Mouse (Mus musculus): ENCODE data around the gene Lrrtm4. TPM values are rescaled to one million over a fixed set of nuclear protein-coding genes. Genes with fewer than 3 reads are reported as not detected.

Lrrtm4 gene
- polyA plus RNA-seq, 1 experiment from 2014 or later: 4.7 TPM

DNA sequence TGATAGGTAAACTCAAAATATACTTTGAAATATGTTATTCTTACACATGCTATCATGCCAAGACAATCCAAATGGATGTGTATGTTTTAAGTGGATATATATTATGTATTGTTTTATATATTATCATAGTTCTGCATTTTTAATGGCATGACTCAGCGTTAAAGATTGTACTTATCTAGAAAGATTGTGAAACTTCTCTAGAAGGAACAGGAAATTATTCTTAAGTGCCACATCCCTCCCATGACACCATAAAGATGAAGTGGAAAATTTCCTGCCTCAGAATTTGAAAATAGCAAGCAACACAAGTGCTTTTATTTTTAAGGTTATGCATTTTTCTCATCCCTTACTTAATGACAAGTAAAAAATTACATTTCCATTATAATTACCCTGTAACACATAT is 563.5 kb downstream of the Lrrtm4 start:
- H3K4me1 ChIP-seq: no peaks in the 10 kb centered on the region
- H3K27me3 ChIP-seq: no peaks in the 10 kb centered on the region
- H3K4me3 ChIP-seq (replicated peaks): no peak overlapping the region
- no peak overlapping the region for H3K27ac ChIP-seq
- 95% methylated on average over 1 of the region's 1 CpGs for WGBS
- no peaks in the 10 kb centered on the region for H3K9me3 ChIP-seq
- no peak overlapping the region for H3K4me2 ChIP-seq
- no peaks in the 10 kb centered on the region for H3K36me3 ChIP-seq (replicated peaks)
- H3K9ac ChIP-seq: no peak overlapping the region
- ATAC-seq (ENCODE audit: low FRiP score): no peak

DNA sequence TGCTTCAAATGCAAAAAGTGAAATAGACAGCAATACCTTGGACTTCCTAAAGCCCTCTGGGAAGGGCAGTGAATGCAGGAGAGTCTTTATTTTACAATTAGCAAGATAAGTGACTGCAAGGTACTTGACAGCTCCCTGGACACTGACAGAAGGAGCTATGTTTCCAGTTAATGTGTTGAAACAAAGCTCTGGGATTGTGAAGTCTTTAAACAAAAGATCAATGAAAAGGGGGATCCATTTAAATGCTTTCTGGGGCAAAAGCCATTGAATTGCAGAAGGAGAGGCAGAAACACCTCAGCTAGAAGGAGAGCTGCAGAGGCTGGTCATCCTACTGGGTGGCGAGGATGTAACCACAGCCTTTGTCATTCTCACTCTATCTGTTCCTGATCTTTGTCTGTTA is 571.1 kb downstream of the Lrrtm4 start:
- no peak overlapping the region for H3K9ac ChIP-seq
- no peaks in the 10 kb centered on the region for H3K4me1 ChIP-seq
- no peak overlapping the region for H3K4me2 ChIP-seq
- H3K4me3 ChIP-seq (replicated peaks): no peak overlapping the region
- H3K27me3 ChIP-seq: no peaks in the 10 kb centered on the region
- no peaks in the 10 kb centered on the region for H3K36me3 ChIP-seq (replicated peaks)
- no peak for ATAC-seq (ENCODE audit: low FRiP score)
- no peak overlapping the region for H3K27ac ChIP-seq
- WGBS: 42% methylated on average over 1 of the region's 1 CpGs
- no peaks in the 10 kb centered on the region for H3K9me3 ChIP-seq

DNA sequence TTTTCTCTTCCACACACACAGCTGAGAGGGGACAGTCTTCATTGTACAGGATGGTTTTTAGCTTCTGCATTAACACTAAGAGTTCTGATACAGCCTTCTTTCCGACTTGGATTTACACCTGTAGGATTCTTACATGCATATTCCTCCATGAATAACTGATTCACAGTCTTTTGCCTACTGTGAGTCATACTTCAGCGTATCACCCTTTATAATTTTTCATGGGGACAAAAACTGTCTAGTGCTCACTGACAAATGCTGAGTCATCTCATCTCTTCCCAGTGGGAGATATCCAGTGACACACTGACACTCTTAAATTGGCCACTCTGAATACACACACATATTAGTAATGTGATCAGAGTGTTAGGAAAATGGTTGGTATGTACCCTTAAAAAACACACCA is 600.8 kb downstream of the Lrrtm4 start:
- WGBS: 89% methylated on average over 2 of the region's 2 CpGs
- no peak overlapping the region for H3K27ac ChIP-seq
- H3K36me3 ChIP-seq (replicated peaks): no peaks in the 10 kb centered on the region
- H3K27me3 ChIP-seq: no peaks in the 10 kb centered on the region
- H3K4me2 ChIP-seq: no peak overlapping the region
- H3K4me1 ChIP-seq: no peaks in the 10 kb centered on the region
- H3K4me3 ChIP-seq (replicated peaks): no peak overlapping the region
- H3K9me3 ChIP-seq: no peaks in the 10 kb centered on the region
- ATAC-seq (ENCODE audit: low FRiP score): no peak
- no peak overlapping the region for H3K9ac ChIP-seq

DNA sequence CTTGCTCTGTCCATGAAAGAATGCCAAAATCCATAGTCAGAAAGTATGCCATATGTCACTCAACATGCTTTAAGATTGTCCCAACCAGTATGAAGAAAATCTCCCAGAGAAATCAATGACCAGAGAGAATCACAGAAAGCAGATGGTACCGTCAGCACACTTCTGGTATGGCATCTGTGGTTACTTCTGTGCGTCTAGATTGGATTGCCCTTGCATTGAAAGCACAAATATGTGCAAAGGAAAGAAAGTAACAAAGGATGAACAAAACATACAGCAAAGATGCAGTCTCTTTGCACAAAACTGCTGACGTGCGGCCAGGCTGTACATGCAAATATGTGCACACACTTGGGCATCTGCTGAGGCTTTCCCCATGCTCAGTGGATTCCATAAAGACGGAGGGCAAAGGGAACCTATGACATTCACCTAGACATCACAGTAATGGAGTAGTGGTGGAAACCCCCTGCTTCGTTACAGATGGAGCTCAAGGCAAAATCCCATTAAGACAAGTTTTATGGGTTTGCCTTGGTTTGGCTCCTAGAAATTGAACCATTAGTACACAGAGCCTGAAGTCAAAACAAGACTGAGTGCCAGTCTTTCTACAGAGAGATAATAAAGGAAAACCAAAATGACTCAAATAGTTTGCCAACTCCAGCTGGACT is 604.1 kb downstream of the Lrrtm4 start:
- H3K4me3 ChIP-seq (replicated peaks): no peak overlapping the region
- H3K9ac ChIP-seq: no peak overlapping the region
- no peaks in the 10 kb centered on the region for H3K36me3 ChIP-seq (replicated peaks)
- H3K4me1 ChIP-seq: no peaks in the 10 kb centered on the region
- no peak overlapping the region for H3K27ac ChIP-seq
- no peak for ATAC-seq (ENCODE audit: low FRiP score)
- no peaks in the 10 kb centered on the region for H3K27me3 ChIP-seq
- H3K4me2 ChIP-seq: no peak overlapping the region
- no peaks in the 10 kb centered on the region for H3K9me3 ChIP-seq
- 87% methylated on average over 6 of the region's 6 CpGs for WGBS

DNA sequence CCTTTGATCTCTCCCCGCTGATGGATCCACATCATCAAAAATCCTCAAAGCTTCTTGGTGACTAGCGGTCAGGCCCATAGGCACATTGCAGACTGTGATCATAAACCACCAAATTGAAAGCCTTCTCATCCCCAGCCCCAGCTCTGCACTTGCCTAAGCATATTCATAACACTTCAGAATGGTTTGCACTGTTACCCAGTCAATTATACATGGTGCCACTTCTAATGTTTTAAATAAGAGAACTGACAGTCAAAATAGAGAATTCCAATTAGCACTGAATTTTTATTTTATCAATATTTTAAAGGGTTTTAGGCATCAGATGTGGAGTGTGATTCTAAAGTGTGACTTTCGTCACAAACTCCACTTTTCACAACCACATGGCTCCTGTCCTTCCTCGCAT is 606.8 kb downstream of the Lrrtm4 start:
- no peak overlapping the region for H3K27ac ChIP-seq
- no peaks in the 10 kb centered on the region for H3K9me3 ChIP-seq
- 87% methylated on average over 4 of the region's 4 CpGs for WGBS
- H3K9ac ChIP-seq: no peak overlapping the region
- H3K36me3 ChIP-seq (replicated peaks): no peaks in the 10 kb centered on the region
- H3K4me2 ChIP-seq: no peak overlapping the region
- ATAC-seq (ENCODE audit: low FRiP score): no peak
- no peak overlapping the region for H3K4me3 ChIP-seq (replicated peaks)
- no peaks in the 10 kb centered on the region for H3K4me1 ChIP-seq
- H3K27me3 ChIP-seq: no peaks in the 10 kb centered on the region

DNA sequence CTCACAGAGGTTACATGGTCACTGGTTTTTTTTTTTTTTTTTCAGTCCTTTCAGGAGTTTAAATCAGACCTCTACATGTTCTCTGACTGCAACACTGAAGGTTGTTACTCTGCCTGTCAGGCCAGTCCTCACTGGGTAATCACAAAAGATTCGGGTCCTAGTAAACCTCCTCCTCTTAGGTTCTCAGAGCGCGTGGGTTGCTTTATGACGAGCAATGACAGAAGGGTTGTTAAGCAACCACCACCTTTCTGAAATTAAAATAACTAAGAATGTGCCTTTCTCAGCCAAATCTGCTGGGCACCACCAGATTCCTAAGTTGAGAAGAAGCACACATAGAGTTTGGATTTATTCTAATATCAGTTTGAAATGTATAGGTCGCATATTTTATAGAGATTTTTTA is 644.1 kb downstream of the Lrrtm4 start:
- WGBS: 82% methylated on average over 5 of the region's 5 CpGs
- no peaks in the 10 kb centered on the region for H3K27me3 ChIP-seq
- no peaks in the 10 kb centered on the region for H3K36me3 ChIP-seq (replicated peaks)
- H3K4me3 ChIP-seq (replicated peaks): no peak overlapping the region
- no peak for ATAC-seq (ENCODE audit: low FRiP score)
- no peaks in the 10 kb centered on the region for H3K4me1 ChIP-seq
- H3K4me2 ChIP-seq: no peak overlapping the region
- no peaks in the 10 kb centered on the region for H3K9me3 ChIP-seq
- no peak overlapping the region for H3K27ac ChIP-seq
- H3K9ac ChIP-seq: no peak overlapping the region

DNA sequence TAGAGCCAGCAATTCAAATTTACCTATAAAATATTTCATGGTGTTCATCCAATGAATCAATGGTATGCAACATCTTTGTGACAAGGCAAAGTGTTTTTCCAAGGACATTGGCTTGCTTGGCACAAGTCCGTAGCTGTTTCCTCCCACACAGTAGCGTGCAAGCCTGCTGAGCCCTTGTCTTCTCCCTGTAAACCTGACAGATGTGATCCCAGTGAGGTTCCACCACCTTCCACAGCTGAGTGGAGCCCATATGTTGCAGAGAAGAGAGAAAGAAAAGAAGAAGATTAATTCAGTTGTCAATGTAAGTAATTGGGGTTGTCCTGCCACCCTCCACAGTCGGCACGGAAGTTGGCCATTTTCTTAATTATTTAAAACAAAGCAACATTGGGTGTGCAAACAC is 645.4 kb downstream of the Lrrtm4 start:
- ATAC-seq (ENCODE audit: low FRiP score): no peak
- no peaks in the 10 kb centered on the region for H3K9me3 ChIP-seq
- no peaks in the 10 kb centered on the region for H3K27me3 ChIP-seq

DNA sequence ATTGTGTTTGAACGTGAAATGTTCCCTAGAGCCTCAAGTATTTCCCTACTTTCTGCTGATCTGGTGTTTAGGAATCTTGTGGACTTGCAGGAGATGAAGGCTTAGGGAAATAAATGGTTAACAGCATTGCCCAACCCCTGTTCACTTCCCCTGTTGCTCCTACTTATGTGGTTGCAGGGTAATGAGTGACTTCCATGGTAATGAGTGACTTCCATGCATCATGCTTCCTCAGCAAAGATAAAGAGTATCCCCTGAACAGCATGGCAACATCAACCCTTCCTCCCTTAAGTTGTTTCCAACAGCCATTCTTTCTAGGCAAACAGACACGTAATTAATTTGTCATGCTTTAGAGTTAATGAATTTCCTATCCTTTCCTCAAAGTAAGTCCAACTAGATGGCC is 685.5 kb downstream of the Lrrtm4 start:
- no peaks in the 10 kb centered on the region for H3K36me3 ChIP-seq (replicated peaks)
- no peak overlapping the region for H3K4me3 ChIP-seq (replicated peaks)
- H3K9ac ChIP-seq: no peak overlapping the region
- H3K27ac ChIP-seq: no peak overlapping the region
- H3K4me1 ChIP-seq: no peaks in the 10 kb centered on the region
- no peak for ATAC-seq (ENCODE audit: low FRiP score)
- no peak overlapping the region for H3K4me2 ChIP-seq
- H3K9me3 ChIP-seq: no peaks in the 10 kb centered on the region
- H3K27me3 ChIP-seq: no peaks in the 10 kb centered on the region
- 70% methylated on average over 2 of the region's 2 CpGs for WGBS

More for the DNA sequence above, 645.4 kb downstream of the Lrrtm4 start:
- H3K36me3 ChIP-seq (replicated peaks): no peaks in the 10 kb centered on the region
- 78% methylated on average over 4 of the region's 4 CpGs for WGBS
- H3K4me1 ChIP-seq: no peaks in the 10 kb centered on the region
- no peak overlapping the region for H3K27ac ChIP-seq
- no peak overlapping the region for H3K4me2 ChIP-seq
- no peak overlapping the region for H3K4me3 ChIP-seq (replicated peaks)
- H3K9ac ChIP-seq: no peak overlapping the region

DNA sequence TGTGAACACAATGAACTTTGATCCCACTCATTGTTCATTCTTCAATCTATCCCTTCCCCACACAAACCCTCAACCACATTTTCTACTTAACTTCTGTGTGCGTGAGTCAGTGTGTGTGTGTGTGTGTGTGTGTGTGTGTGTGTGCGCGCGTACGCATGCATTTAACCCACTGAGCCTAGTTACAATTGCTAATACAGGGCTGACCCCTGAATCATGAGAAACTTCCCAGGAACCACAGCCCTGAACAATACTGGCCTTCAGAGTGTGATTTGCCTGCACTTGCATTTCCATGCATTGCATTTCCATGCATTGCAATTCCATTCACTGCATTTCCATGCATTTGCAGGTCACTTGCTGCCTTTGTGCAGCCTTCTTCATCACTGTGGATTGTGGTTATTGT is 701.8 kb downstream of the Lrrtm4 start:
- 0 out of 2 replicates have a peak, but pooled peaks have one; percentile 20 for ATAC-seq (ENCODE audit: low FRiP score)
- Histone ChIP-seq H3K4me3 (replicated peaks) (no peak overlapping the region), H3K27me3 (no peaks in the 10 kb centered on the region), H3K36me3 (replicated peaks) (no peaks in the 10 kb centered on the region), H3K27ac (no peak overlapping the region), H3K9ac (no peak overlapping the region), H3K4me2 (no peak overlapping the region), H3K4me1 (no peaks in the 10 kb centered on the region), H3K9me3 (no peaks in the 10 kb centered on the region)
- 84% methylated on average over 5 of the region's 5 CpGs for WGBS

DNA sequence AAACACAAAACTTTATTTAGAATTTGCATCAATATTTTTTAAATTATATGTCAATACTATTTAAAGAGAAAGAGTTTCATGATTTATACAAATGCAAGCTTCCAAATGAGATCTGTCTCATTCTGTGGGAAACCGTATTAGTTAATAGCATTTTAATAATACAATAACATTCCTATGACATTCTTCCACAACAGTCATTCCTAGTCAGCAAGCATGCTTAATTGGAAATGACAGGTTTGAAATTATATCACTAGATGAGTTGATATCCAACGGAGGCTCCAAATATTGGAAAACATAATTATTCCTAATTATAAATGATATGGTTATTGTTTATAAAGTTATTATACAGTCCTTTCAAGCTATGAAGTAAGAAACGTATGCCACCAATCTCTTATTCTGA is 714.7 kb downstream of the Lrrtm4 start:
- Histone ChIP-seq H3K9ac (no peak overlapping the region), H3K27ac (no peak overlapping the region), H3K4me3 (replicated peaks) (no peak overlapping the region), H3K9me3 (no peaks in the 10 kb centered on the region), H3K4me2 (no peak overlapping the region), H3K27me3 (no peaks in the 10 kb centered on the region), H3K36me3 (replicated peaks) (no peaks in the 10 kb centered on the region), H3K4me1 (no peaks in the 10 kb centered on the region)
- no peak for ATAC-seq (ENCODE audit: low FRiP score)
- WGBS: 79% methylated on average over 3 of the region's 3 CpGs

DNA sequence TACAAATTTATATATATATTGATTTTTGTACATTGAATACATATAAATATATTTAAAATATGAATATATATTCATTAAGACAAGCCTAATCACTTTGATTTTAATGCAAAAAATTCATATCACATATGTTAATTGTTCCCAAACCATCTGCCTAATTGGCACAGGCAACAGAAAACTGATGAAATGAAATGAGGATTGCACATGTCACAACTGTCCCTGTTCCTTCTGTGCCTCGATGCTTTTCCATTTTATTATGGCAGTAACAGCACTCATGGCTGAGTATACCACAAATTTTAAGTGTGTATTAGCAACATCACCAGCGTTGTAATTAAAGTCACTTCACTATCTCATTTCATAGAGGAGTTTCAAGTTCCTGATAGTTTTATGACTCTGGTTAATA is 732.1 kb downstream of the Lrrtm4 start:
- no peak overlapping the region for H3K27ac ChIP-seq
- WGBS: 79% methylated on average over 2 of the region's 2 CpGs
- no peaks in the 10 kb centered on the region for H3K4me1 ChIP-seq
- H3K4me2 ChIP-seq: no peak overlapping the region
- H3K36me3 ChIP-seq (replicated peaks): no peaks in the 10 kb centered on the region
- no peak for ATAC-seq (ENCODE audit: low FRiP score)
- H3K9ac ChIP-seq: no peak overlapping the region
- no peak overlapping the region for H3K4me3 ChIP-seq (replicated peaks)
- no peaks in the 10 kb centered on the region for H3K27me3 ChIP-seq
- H3K9me3 ChIP-seq: no peaks in the 10 kb centered on the region

DNA sequence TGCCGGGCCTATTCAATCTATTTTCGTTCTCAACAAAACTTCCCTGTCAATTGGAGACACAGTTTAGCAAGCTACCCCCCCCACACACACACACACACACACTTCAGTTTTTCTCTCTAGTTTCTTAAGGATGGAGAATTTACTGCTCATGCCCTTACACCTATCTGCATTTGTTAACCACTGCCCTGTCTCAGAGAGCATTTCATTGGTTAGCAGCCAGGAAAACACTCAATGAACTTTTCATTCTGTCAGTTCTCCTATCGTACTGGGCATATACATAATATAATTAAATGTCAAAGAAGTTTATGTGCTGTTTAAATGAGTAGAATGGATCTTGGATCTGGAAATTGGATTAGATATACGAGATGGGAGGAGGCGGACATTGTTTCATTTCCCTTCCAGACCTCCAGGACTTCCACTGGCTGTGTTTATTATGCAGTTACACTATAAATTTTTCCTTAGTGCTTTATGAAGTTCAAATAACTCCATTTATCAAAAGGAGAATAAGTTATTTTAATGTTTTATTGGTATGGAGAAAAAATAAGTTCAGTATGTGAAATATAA is 742.0 kb downstream of the Lrrtm4 start:
- Histone ChIP-seq H3K27ac (no peak overlapping the region), H3K36me3 (replicated peaks) (no peaks in the 10 kb centered on the region), H3K4me1 (no peaks in the 10 kb centered on the region), H3K4me3 (replicated peaks) (no peak overlapping the region), H3K9me3 (no peaks in the 10 kb centered on the region), H3K9ac (no peak overlapping the region), H3K4me2 (no peak overlapping the region), H3K27me3 (no peaks in the 10 kb centered on the region)
- no peak for ATAC-seq (ENCODE audit: low FRiP score)
- WGBS: 79% methylated on average over 5 of the region's 5 CpGs

DNA sequence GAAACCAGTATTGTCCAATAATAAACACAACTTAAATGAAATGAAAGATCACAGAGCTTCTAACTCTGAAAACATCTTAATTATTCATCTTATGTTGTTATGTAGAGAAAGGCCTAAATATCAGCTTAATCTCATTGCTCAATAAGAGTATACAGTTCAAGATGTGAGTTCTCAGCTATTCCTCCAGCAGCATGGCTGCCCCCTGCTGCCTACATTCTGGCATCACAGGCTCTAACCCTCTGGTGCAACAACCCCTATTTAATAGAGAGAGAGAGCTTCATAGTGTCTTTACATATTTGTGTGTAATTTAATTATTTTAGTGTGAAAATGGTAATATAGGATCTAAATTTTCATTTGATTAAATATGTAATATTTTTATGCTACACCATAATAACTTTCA is 767.6 kb downstream of the Lrrtm4 start:
- no peaks in the 10 kb centered on the region for H3K9me3 ChIP-seq
- no peak overlapping the region for H3K4me3 ChIP-seq (replicated peaks)
- H3K4me2 ChIP-seq: no peak overlapping the region
- H3K4me1 ChIP-seq: no peaks in the 10 kb centered on the region
- ATAC-seq (ENCODE audit: low FRiP score): 0 out of 2 replicates have a peak, but pooled peaks have one; percentile 44
- H3K27ac ChIP-seq: no peak overlapping the region
- no peaks in the 10 kb centered on the region for H3K27me3 ChIP-seq
- H3K36me3 ChIP-seq (replicated peaks): no peaks in the 10 kb centered on the region
- H3K9ac ChIP-seq: no peak overlapping the region
